11 mouse cellular contexts compared by ENCODE assay signal in genomic region chr14:25747996-25748756, GRCm38 (mm10). TPM values are rescaled to one million over a fixed set of nuclear protein-coding genes. Genes with fewer than 3 reads are reported as not detected.
DNase-seq lines count a peak whose midpoint lies in the region; ATAC-seq and TF ChIP-seq lines count a peak whose summit lies in the region.
"Had no signal": no experiment of that assay in that cellular context is flagged by ENCODE, and none has a peak within 500 bp of the region (broad histone marks: within the 10 kb centered on the region; RNA-seq: fewer than 3 reads in every experiment).

No protein-coding gene starts in this region.

- ATAC-seq in liver, postnatal 0 days = no peak
- no peak for ATAC-seq in embryonic facial prominence, embryonic 12.5 days (ENCODE audit: insufficient number of reproducible peaks, insufficient read depth, low FRiP score, low TSS enrichment)

- no peak for TF ChIP-seq POLR2A in small intestine, adult 2 months (IDR thresholded peaks at IDR 0.05; ENCODE audit: low read depth, low read length)

- no peak for TF ChIP-seq EP300 in liver, postnatal 0 days (IDR thresholded peaks at IDR 0.05; ENCODE audit: low read depth)

- H3K9me3 ChIP-seq in liver, postnatal 0 days (ENCODE audit: low read length) = no peaks in the 10 kb centered on the region
- no peaks in the 10 kb centered on the region for H3K9me3 ChIP-seq in embryonic facial prominence, embryonic 12.5 days

- H3K9ac ChIP-seq in liver, postnatal 0 days (replicated peaks) = no peak overlapping the region
- no peak overlapping the region for H3K9ac ChIP-seq in embryonic facial prominence, embryonic 12.5 days

- H3K4me1 ChIP-seq in liver, postnatal 0 days (ENCODE audit: insufficient read depth) = peaks cover 43% of the 10 kb centered on the region
- H3K4me1 ChIP-seq in embryonic facial prominence, embryonic 12.5 days = peaks cover 46% of the 10 kb centered on the region
- H3K4me1 ChIP-seq in small intestine, adult 2 months (ENCODE audit: control insufficient read depth, insufficient read depth, insufficient read length, low read length) = peaks cover 22% of the 10 kb centered on the region

- H3K27ac ChIP-seq in liver, postnatal 0 days (ENCODE audit: low read depth) = peak overlapping the region; percentile 83
- peak overlapping the region; percentile 88 for H3K27ac ChIP-seq in embryonic facial prominence, embryonic 12.5 days
- H3K27ac ChIP-seq in small intestine, adult 2 months (ENCODE audit: insufficient read depth, low read depth, low read length) = peak overlapping the region; percentile 19; the same call in 1 of the 2 replicates

- peak; percentile 93 for DNase-seq in heart, adult 11 months
- DNase-seq in heart, adult 8-10 months (ENCODE audit: low spot score) = no peak
- no peak for DNase-seq in liver, postnatal 0 days
- DNase-seq in liver = no peak
- no peak for DNase-seq in yolk sac, embryonic 10.5 days (ENCODE audit: low spot score)
- no peak for DNase-seq in kidney, postnatal 14 days
- DNase-seq: cerebellum, postnatal 36 days; kidney, postnatal 4 days; left cerebral cortex, postnatal 4 days had no signal

- no peaks in the 10 kb centered on the region for H3K27me3 ChIP-seq in liver, postnatal 0 days (ENCODE audit: insufficient read depth, low read length)
- no peaks in the 10 kb centered on the region for H3K27me3 ChIP-seq in embryonic facial prominence, embryonic 12.5 days
- no peaks in the 10 kb centered on the region for H3K27me3 ChIP-seq in small intestine, adult 2 months (ENCODE audit: control insufficient read depth, insufficient read depth, low read length)

- TF ChIP-seq CTCF in liver, postnatal 0 days (IDR thresholded peaks at IDR 0.05; ENCODE audit: low read depth) = no peak
- TF ChIP-seq CTCF in small intestine, adult 2 months (IDR thresholded peaks at IDR 0.05; ENCODE audit: extremely low read depth, insufficient read length, insufficient replicate concordance, low read depth, low read length) = no peak

- peaks cover 15% of the 10 kb centered on the region for H3K36me3 ChIP-seq in liver, postnatal 0 days (replicated peaks; ENCODE audit: insufficient read depth, low read length)
- H3K36me3 ChIP-seq in embryonic facial prominence, embryonic 12.5 days = peaks cover 50% of the 10 kb centered on the region
- no peaks in the 10 kb centered on the region for H3K36me3 ChIP-seq in small intestine, adult 2 months (ENCODE audit: control insufficient read depth, insufficient read depth, low read length)

- no peak overlapping the region for H3K4me3 ChIP-seq in liver, postnatal 0 days (ENCODE audit: low read depth, low read length)
- H3K4me3 ChIP-seq in embryonic facial prominence, embryonic 12.5 days = no peak overlapping the region
- no peak overlapping the region for H3K4me3 ChIP-seq in small intestine, adult 2 months (ENCODE audit: low read depth, low read length)

- H3K4me2 ChIP-seq in liver, postnatal 0 days (ENCODE audit: low read depth, low read length) = no peak overlapping the region; the same call in 1 of the 2 replicates
- H3K4me2 ChIP-seq in embryonic facial prominence, embryonic 12.5 days (replicated peaks) = no peak overlapping the region

- WGBS in liver, postnatal 0 days (ENCODE audit: insufficient replicate concordance) = 63% methylated on average over 7 of the region's 7 CpGs
- 68% methylated on average over 7 of the region's 7 CpGs for WGBS in embryonic facial prominence, embryonic 12.5 days
- 72% methylated on average over 7 of the region's 7 CpGs for WGBS in small intestine, adult 2 months

RNA-seq across cellular contexts. Expression of gene Zcchc24, which starts 20.7 kb away (rescaled TPM):
- 10 to 100 TPM; 28.3 to 37.1 (median 32.0) TPM for total RNA-seq in heart, adult 8-10 months (2022)
- polyA plus RNA-seq in liver, postnatal 0 days (2015; fragmentation: Nextera tagmentation; extraction: Ambion mirVana) = 13.7 and 13.8 TPM in 2 replicates
- polyA plus RNA-seq in embryonic facial prominence, embryonic 12.5 days (2016; fragmentation: Nextera tagmentation; extraction: Ambion mirVana) = 47.3 and 47.4 TPM in 2 replicates
- polyA plus RNA-seq in small intestine, adult 2 months (2012; rRNA removed) = 9.0 and 10.1 TPM in 2 replicates

RNA-seq across cellular contexts. Expression of gene Ppif, which starts 54.2 kb away (rescaled TPM):
- total RNA-seq in heart, adult 8-10 months (2022) = 100 to 1,000 TPM; 300 to 329 (median 307) TPM
- polyA plus RNA-seq in liver, postnatal 0 days (2015; fragmentation: Nextera tagmentation; extraction: Ambion mirVana) = 36.0 and 38.4 TPM in 2 replicates
- polyA plus RNA-seq in embryonic facial prominence, embryonic 12.5 days (2016; fragmentation: Nextera tagmentation; extraction: Ambion mirVana) = 27.6 and 30.3 TPM in 2 replicates
- 66.8 and 80.1 TPM in 2 replicates for polyA plus RNA-seq in small intestine, adult 2 months (2012; rRNA removed)

Comparison
In these comparisons a context has a peak if more than half of its experiments do, and no peak if none do; other contexts are left out.
1. H3K27ac ChIP-seq: peak in every context shown above with its lines; median percentile 88 in embryonic facial prominence, embryonic 12.5 days; 83 in liver, postnatal 0 days; 19 in small intestine, adult 2 months.